Mouse (Mus musculus) kidney, embryonic 14.5 days (tissue): Measurements from ENCODE around the gene Rab3a. TPM values are rescaled to one million over a fixed set of nuclear protein-coding genes. Genes with fewer than 3 reads are reported as not detected.

Experiments used
- ATAC-seq: fragments of 200-750 bp; cut with Nextera tagmentation; 2 replicates; pipeline ENCODE4 v1.8.0; 2017; ENCODE audit warnings: moderate number of reproducible peaks, mild to moderate bottlenecking, moderate TSS enrichment, moderate library complexity; ENCODE audit not compliant: low FRiP score, low TSS enrichment
- H3K27ac ChIP-seq: fragments of 300-500 bp; sonication (generic); 2 replicates; pipeline ENCODE4 v1.5.1; 2014; ENCODE audit warnings: low read depth, mild to moderate bottlenecking, low read length, moderate library complexity, mixed read lengths
- H3K27me3 ChIP-seq: fragments of 300-500 bp; sonication (generic); 2 replicates; pipeline ENCODE4 v1.6.1; 2014; ENCODE audit warnings: mild to moderate bottlenecking, low read length; ENCODE audit not compliant: control insufficient read depth, insufficient read depth
- H3K36me3 ChIP-seq: fragments of 300-500 bp; sonication (generic); 2 replicates; pipeline ENCODE4 v1.6.1; 2014; ENCODE audit warnings: low read length, mixed read lengths; ENCODE audit not compliant: control insufficient read depth, insufficient read depth
- H3K4me1 ChIP-seq: fragments of 300-500 bp; sonication (generic); 2 replicates; pipeline ENCODE4 v1.6.1; 2014; ENCODE audit warnings: low read length, mixed read lengths; ENCODE audit not compliant: control insufficient read depth, insufficient read depth
- H3K4me2 ChIP-seq: fragments of 300-500 bp; sonication (generic); replicated peaks from 2 replicates; pipeline ENCODE4 v1.6.1; 2014; ENCODE audit warnings: low read depth, mild to moderate bottlenecking, low read length
- H3K4me3 ChIP-seq: fragments of 300-500 bp; sonication (generic); 2 replicates; pipeline ENCODE4 v1.5.1; 2014; ENCODE audit warnings: mild to moderate bottlenecking, low read length
- H3K9ac ChIP-seq: fragments of 300-500 bp; sonication (generic); 2 replicates; pipeline ENCODE4 v1.6.1; 2014; ENCODE audit warnings: low read depth, mild to moderate bottlenecking, low read length, moderate library complexity
- H3K9me3 ChIP-seq: fragments of 300-500 bp; sonication (generic); 2 replicates; pipeline ENCODE4 v1.6.1; 2016; ENCODE audit warnings: low read length; ENCODE audit not compliant: control insufficient read depth
- WGBS: fragments of 180-500 bp; shearing (Covaris S2); extraction: QIAGEN DNeasy Blood & Tissue Kit; methylation state at CpG from one replicate; pipeline ENCODE4 v1.1.7; 2014; 5-methylcytosine and 5-hydroxymethylcytosine counted together
- polyA plus RNA-seq: library from polyadenylated mRNA; unstranded; fragments of >200 nt; fragmentation: Nextera tagmentation; extraction: Ambion mirVana; gene quantifications from 2 replicates; pipeline ENCODE4 v1.2.1, GENCODE M21; 2014

The Rab3a gene
- polyA plus RNA-seq, 1 experiment from 2014 or later, result 16.4 TPM

- H3K4me2 ChIP-seq, result peak overlapping the region; percentile 84
- H3K36me3 ChIP-seq, result no peaks in the 10 kb centered on the region
- H3K9me3 ChIP-seq, result no peaks in the 10 kb centered on the region
- H3K4me1 ChIP-seq, result peaks cover 3% of the 10 kb centered on the region
- ATAC-seq, result peak; percentile 2
- H3K27me3 ChIP-seq, result peaks cover 38% of the 10 kb centered on the region
- 2% methylated on average over 54 of the region's 54 CpGs for WGBS
- H3K9ac ChIP-seq, result peak overlapping the region; percentile 60
- peak overlapping the region; percentile 59 for H3K4me3 ChIP-seq
- H3K27ac ChIP-seq, result no peak overlapping the region
Observed at GRCm38 (mm10) chr8:70796403-70797080, 42.1 kb downstream of the Rab3a start.

- peak; percentile 84 for ATAC-seq
- Histone ChIP-seq H3K27ac (no peak overlapping the region; the same call in 1 of the 2 replicates), H3K27me3 (peaks cover 38% of the 10 kb centered on the region), H3K36me3 (no peaks in the 10 kb centered on the region), H3K4me3 (peak overlapping the region; percentile 59), H3K9me3 (no peaks in the 10 kb centered on the region), H3K4me1 (no peaks in the 10 kb centered on the region), H3K9ac (peak overlapping the region; percentile 60), H3K4me2 (peak overlapping the region; percentile 84)
- WGBS, result under 1% methylated on average over 56 of the region's 57 CpGs
Observed at GRCm38 (mm10) chr8:70797081-70798070, 42.9 kb downstream of the Rab3a start.

GRCm38 (mm10) chr8:70798281-70798680 lies 43.8 kb downstream of the Rab3a start:
- H3K27me3 ChIP-seq, result peaks cover 43% of the 10 kb centered on the region
- H3K36me3 ChIP-seq, result no peaks in the 10 kb centered on the region
- H3K4me3 ChIP-seq, result peak overlapping the region; percentile 59; the same call in 1 of the 2 replicates
- no peak for ATAC-seq
- no peak overlapping the region for H3K27ac ChIP-seq
- peak overlapping the region; percentile 84 for H3K4me2 ChIP-seq
- no peaks in the 10 kb centered on the region for H3K9me3 ChIP-seq
- H3K9ac ChIP-seq, result no peak overlapping the region
- 17% methylated on average over 15 of the region's 15 CpGs for WGBS
- no peaks in the 10 kb centered on the region for H3K4me1 ChIP-seq

- Histone ChIP-seq H3K27ac (no peak overlapping the region), H3K4me3 (no peak overlapping the region), H3K4me2 (no peak overlapping the region), H3K27me3 (peaks cover 52% of the 10 kb centered on the region), H3K9me3 (no peaks in the 10 kb centered on the region), H3K4me1 (peaks cover 12% of the 10 kb centered on the region), H3K36me3 (no peaks in the 10 kb centered on the region), H3K9ac (no peak overlapping the region)
- 53% methylated on average over 10 of the region's 10 CpGs for WGBS
- ATAC-seq, result no peak
Observed at GRCm38 (mm10) chr8:70800648-70801047, 46.2 kb downstream of the Rab3a start.

GRCm38 (mm10) chr8:70801156-70801555 lies 46.7 kb downstream of the Rab3a start:
- H3K36me3 ChIP-seq, result no peaks in the 10 kb centered on the region
- no peaks in the 10 kb centered on the region for H3K9me3 ChIP-seq
- no peak overlapping the region for H3K27ac ChIP-seq
- WGBS, result 15% methylated on average over 15 of the region's 15 CpGs
- ATAC-seq, result no peak
- H3K4me1 ChIP-seq, result peaks cover 12% of the 10 kb centered on the region
- no peak overlapping the region for H3K4me2 ChIP-seq
- H3K27me3 ChIP-seq, result peaks cover 56% of the 10 kb centered on the region
- H3K4me3 ChIP-seq, result no peak overlapping the region
- H3K9ac ChIP-seq, result no peak overlapping the region

GRCm38 (mm10) chr8:70801830-70802229 lies 47.4 kb downstream of the Rab3a start:
- Histone ChIP-seq H3K27me3 (peaks cover 57% of the 10 kb centered on the region), H3K36me3 (no peaks in the 10 kb centered on the region), H3K9me3 (no peaks in the 10 kb centered on the region), H3K4me1 (peaks cover 12% of the 10 kb centered on the region), H3K4me3 (no peak overlapping the region), H3K27ac (no peak overlapping the region), H3K4me2 (no peak overlapping the region), H3K9ac (no peak overlapping the region)
- no peak for ATAC-seq
- WGBS, result 82% methylated on average over 1 of the region's 1 CpGs

- H3K4me2 ChIP-seq, result no peak overlapping the region
- no peak overlapping the region for H3K9ac ChIP-seq
- H3K4me3 ChIP-seq, result no peak overlapping the region
- H3K4me1 ChIP-seq, result peaks cover 12% of the 10 kb centered on the region
- no peak for ATAC-seq
- H3K27ac ChIP-seq, result no peak overlapping the region
- 67% methylated on average over 11 of the region's 11 CpGs for WGBS
- H3K27me3 ChIP-seq, result peaks cover 53% of the 10 kb centered on the region
- no peaks in the 10 kb centered on the region for H3K36me3 ChIP-seq
- no peaks in the 10 kb centered on the region for H3K9me3 ChIP-seq
Observed at GRCm38 (mm10) chr8:70802786-70803510, 48.5 kb downstream of the Rab3a start.

GRCm38 (mm10) chr8:70803761-70804480 lies 49.4 kb downstream of the Rab3a start:
- Histone ChIP-seq H3K4me3 (peak overlapping the region; percentile 50), H3K4me1 (peaks cover 12% of the 10 kb centered on the region), H3K36me3 (no peaks in the 10 kb centered on the region), H3K9me3 (no peaks in the 10 kb centered on the region), H3K9ac (peak overlapping the region; percentile 44; the same call in 1 of the 2 replicates), H3K27me3 (peaks cover 44% of the 10 kb centered on the region), H3K4me2 (peak overlapping the region; percentile 90), H3K27ac (no peak overlapping the region)
- WGBS, result 3% methylated on average over 38 of the region's 47 CpGs
- 0 out of 2 replicates have a peak, but pooled peaks have one; percentile 8 for ATAC-seq
